Mouse (Mus musculus): ENCODE data around the gene Rnf17.

DNA sequence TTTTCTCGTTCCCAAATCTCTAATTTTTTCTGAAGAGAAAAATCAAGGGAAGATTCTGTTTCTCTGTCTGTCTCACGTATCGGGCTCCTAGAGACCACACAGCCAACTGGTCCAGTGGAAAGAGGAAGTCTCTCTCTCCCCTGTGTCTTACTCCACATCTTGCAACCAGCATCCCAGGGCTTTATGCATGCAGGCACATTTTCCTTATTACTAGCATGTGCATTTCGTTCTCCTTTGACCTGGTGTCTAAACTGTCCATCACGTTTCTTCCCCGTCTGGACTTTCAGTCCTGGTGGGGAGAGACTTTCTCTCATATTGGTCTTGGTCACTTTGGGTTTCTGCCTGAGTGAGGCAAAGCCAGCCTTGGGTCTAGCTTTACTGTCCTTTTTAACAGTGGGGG, 150.5 kb downstream of the Rnf17 start:
- TF ChIP-seq CTCF (IDR thresholded peaks at IDR 0.05; ENCODE audit: low read depth), result no peak
- no peak for TF ChIP-seq EP300 (optimal IDR thresholded peaks at IDR 0.05)
